Mouse (Mus musculus) v-Abl transformed pro-B cells (cell line): Measurements from ENCODE around the gene Gm45234.
"Not testable (repeated sequence)": the region's sequence is repeated elsewhere in the genome, so short reads cannot be mapped to it uniquely, and the experiment has no call there.

Source experiments
- in situ Hi-C, 2 experiments: fragments of 400-800 bp; cut with MboI; formaldehyde crosslinking; loops; one replicate each; pipeline ENCODE4 v1.15.1; 2025; ENCODE audit not compliant: unreplicated experiment in 2 of 2

Gene Gm45234

DNA sequence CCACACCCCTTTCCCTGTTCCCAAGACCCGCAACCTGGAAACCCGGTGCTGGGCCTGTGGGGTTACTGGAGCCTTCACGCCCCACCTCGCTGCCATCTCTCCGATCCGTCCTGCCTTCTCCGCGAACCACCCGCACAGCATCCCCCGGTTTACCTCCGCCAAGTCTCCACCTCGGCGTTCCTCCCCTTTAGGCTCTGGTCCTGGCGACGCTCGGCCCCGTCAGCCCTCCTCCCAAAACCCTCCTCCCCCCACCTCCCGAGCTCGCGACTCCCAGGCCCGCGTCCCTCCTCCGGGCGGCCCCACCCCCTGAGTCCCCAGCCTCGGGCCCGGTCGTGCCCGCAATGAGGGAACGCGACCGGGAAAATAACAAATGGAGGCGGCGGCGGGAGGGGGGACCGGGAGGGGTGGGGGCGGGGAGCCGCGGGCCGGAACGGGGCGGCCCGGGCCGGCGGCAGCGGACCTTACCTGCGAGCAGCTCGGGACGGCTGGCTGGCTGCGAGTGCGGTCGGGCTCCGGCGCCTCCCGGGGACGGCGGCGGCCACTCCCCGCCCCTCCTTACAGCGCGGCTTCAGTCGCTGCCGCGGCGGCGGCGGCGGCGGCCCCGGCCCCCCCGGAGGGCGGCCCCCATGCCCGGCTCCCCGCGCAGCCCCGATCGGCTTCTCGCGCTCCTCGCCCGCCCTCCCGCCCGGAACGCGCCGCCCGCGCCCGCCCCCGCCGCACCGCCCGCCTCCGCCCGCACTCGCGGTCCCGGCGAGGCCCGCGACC lies at the start of gene Gm45234, which contains the start of gene Atn1:
Gene Gm45234 (minus strand): TSS at position 191 of the 765 bp plus-strand sequence.
Gene Atn1 (minus strand): TSS at position 694 of the 765 bp plus-strand sequence.
- in situ Hi-C loops, result loop anchor here in 1 of 2 experiments (25.0 kb wide), 1 partner anchor 344 kb away; the partner anchor contains the start of gene Pex5

DNA sequence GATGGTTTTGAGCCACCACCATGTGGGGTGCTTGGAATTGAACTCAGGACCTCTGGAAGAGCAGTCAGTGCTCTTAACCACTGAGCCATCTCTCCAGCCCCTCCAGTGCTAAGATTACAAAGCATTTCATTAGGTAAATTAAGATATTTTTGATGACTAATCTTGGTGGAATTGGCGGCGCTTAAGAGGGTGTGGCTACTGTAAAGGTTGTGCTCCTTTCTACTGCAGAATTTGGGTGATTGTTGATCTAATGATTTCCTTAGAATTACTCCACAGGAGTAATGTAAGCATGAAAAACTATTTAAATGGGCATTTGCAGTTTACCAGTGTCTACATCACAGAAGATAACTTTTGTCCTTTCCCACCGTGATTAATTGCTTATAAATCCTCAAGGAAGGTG lies 48.5 kb upstream of the Gm45234 start:
- in situ Hi-C loops, result no loop called here

DNA sequence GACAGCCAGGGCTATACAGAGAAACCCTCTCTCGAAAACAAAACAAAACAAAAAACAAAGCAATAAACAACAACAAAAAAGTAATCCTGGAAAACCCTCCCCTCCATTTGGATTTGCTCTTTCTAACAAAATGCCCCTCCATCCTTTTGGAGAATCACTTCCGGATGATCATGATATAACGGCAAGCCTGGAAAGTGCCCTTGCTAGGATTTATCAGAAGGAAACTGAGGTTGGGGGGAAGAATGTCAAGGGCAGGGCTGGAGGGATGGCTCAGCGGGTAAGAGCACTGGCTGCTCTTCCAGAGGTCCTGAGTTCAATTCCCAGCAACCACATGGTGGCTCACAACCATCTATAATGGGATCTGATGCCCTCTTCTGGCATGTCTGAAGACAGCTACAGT lies 47.9 kb upstream of the Gm45234 start:
- in situ Hi-C loops, result not testable (repeated sequence)

DNA sequence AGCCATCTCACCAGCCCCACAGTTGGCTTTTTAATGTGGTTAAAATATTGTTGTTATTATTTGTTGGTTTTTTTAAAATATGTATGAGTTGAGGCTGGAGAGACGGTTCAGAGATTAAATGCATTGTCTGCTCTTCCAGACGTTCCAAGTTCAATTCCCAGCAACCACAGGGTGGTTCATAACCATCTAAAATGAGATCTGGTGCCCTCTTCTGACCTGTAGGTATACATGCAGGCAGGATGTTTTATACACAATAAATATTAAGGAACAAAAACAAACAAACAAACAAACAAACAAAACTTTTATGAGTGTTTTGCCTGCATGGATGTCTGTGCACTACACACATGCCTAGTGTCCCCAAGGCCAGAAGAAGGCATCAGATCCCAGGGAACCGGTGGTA lies 47.2 kb upstream of the Gm45234 start:
- in situ Hi-C loops, result no loop called here

DNA sequence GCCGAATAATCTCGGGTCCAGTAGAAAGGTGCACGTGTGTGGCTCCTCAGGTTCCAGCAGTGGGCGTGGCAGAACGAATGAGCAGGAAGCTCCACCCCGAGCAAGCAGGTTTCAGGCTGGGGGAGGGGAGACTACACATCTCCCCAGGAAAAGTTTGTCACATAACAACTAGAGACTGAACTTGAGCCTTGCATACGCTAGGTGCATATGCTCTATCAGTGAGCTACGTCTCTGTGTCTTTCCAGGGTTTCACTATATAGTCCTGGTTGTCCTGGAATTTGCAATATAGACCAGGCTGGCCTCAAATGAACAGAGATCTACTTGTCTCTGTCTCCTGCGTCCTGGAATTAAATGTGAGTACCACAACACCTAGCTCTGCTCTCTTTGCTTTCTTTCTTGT lies 46.6 kb upstream of the Gm45234 start:
- in situ Hi-C loops, result not testable (repeated sequence)

DNA sequence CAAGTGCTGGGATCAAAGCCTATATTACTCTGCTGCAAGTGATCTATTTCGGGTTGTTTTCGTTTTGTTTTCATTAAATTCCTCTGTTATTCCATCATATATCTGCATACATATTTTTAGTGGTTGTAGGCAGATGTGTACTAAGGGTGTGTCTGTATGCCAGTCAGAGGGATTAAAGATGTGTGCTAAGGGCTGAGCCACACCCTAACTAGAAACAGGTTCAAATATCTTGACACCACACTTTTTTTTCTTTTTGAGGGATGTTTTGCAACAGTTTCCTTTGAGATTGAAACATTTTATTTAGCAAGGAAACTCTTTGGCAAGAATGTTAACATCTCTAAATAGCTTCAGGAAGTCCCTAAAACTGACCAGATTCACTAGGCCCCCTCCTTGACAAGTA lies 40.4 kb upstream of the Gm45234 start:
- in situ Hi-C loops, result no loop called here

DNA sequence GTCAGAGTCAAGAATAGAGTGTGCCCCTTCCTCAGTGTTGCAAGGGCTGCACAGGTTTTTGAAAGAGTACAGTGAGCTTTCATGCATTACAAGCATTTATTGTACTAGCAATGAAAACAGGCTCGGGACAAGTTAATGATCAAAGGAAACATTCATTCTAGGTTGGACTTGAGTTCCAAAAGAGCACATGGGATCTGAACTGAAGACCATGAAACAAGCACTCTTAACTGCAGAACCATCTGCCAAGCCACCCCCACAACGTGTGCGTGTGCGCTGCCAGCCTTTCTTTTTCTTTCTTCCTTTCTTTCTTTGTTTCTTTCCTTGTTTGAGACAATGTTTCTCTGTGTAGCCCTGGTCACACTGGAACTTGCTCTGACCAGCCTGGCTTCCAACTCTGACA lies 40.0 kb upstream of the Gm45234 start:
- in situ Hi-C loops, result no loop called here

DNA sequence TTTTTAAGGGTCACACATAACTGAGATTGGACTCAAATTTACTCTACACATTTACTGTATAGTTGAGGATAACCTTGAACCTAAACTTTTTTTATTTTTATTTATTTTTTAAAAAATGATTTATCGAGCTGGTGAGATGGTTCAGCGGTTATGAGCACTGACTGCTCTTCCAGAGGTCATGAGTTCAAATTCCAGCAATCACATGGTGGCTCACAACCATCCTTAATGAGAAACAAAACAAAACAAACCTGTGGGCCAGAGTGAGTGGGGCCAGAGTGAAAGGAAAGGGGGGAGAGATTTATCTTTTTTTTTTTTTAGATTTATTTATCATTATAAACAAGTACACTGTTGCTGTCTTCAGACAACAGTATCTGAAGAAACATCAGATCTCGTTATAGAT lies 36.1 kb upstream of the Gm45234 start:
- in situ Hi-C loops, result no loop called here

DNA sequence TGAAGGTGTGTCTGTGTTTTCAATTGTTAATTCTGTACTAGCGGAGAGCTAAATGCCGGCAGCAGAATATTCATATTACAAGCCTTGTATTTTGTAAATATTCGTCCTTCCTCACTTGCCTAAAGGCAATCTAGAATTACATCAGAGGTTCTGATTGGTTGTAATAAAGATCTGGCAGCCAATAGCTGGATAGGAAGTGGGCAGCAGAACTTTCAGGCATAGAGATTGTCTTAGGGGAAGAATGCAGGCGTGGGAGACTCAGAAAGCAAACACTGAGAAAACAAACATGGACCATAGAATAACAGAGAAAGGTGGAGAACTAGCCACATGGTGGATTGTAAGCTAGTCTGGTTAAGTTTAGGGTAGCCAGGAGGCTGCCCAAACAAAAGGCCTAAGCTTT lies 34.3 kb upstream of the Gm45234 start:
- in situ Hi-C loops, result no loop called here

DNA sequence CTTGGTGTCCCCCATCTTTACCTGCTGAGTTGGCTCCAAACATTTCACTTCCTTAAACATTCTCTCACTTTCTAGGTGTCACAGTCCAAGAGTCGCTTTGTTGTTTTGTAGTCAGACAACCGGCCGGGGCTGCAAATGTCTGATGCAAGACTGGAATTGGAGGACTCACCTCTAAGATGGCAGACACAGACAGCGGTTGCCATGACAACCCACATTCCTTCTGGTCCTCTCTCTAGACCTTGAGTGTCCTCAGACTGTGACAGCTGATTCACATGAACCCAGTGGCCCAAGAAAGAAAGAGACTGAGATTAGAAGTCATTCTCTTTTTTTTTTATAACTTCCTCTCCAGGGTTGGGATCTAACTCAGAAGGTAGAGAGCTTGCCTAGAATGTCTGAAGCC lies 33.7 kb upstream of the Gm45234 start:
- in situ Hi-C loops, result no loop called here

DNA sequence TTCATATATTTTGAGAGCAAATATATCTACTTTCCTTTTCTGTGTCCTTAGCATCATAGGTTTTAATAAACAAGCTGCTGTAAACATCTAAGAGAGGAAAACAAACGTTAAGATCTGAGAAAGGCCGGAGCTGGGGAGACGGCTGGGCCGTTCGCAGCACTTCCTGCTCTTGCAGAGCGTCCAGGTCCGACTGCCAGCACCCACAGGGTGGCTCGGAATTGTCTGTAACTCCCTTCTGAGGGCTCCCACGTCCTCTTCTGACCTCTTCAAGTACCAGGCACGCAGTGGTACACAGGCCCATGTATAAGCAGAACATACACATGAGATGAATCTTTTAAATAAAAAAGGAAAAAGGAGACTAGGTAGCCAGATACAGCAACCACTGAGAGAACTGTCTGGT lies 31.9 kb upstream of the Gm45234 start:
- in situ Hi-C loops, result no loop called here

DNA sequence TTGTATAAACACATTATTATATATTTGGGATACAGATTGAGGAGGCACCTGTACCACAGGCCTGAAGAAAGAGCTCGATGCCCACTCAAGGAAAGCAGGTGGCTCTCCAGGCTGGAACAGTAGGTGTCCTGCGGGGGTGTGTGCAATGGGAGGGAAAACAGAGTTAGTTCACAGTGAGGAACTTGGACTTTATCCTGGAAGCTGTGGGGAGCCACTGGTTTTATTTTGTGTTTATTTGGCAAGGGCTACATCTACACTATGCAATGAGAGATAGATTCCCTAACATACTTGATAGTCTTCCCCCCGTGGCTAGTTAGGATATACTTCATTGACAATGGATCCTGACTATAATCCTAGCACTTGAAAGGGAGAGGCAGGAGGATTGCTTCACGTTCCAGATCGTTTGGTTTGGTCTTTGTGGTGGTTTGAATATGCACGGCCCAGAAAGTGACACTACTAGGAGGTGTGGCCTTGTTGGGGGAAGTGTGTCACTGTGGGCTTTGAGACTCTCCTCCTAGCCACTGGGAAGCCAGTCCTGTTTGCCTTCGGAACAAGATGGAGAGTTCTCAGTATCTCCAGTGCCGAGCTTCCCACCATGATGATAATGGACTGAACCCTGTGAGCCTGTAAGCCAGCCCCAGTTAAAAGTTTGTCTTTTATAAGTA lies 31.1 kb upstream of the Gm45234 start:
- in situ Hi-C loops, result no loop called here

DNA sequence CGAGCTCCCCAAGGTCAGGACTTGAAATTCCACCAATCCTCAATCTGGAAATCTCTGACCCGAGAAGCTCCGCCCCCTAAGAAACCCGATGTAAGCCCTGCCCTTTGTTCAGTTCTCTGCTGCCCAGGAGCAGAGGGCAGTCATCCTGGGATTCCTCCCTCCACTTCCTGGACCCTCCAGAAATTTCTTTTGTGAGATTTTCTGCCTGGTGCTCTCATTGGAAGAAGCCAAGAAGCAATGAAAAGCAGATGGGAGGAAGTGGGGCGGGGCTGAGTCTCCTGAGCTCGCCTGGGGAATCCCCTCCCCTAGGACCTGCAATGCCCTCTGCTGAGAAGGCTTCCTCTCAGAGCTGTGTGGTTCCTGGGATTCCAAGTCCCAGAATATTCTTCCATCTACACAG lies 26.6 kb upstream of the Gm45234 start:
- in situ Hi-C loops, result no loop called here

DNA sequence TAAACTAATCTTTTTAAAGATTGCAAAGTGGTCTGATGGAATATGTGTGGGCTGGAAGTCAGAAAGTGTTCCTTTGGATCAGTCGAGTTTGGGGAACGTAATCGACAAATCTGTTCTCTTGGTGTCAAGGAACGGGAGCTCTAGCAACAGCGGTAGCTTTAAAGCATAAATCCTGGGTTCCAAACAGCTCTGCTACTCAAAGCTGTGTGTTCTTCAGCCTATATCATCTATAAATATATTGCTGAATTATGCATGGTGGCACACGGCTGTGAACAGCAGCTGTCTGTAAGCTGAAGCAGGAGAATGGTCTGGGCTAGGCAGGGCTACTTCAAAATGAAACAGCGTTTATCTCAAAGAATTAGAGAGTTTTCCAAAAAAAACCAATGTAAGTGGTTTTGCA lies 25.1 kb upstream of the Gm45234 start:
- in situ Hi-C loops, result no loop called here

DNA sequence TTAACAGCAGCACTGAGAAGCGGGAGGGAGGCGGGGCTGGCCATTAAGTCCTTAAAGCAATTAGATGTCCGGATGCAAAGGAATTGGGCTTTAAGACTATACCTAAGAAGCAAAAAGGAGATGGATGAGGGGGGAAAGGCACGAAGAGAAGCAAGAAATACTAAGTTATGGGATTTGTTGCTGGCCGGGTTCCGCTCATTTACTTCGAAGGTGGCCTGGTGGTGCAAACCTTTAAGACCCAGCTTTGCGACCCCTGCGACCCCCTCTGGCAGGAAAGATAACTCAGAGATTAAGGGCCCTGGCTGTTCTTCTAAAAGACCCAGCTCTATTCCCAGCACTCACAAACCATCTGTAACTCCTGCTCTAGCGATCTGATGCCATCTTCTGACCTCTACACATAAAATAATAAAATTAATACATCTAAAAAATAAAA lies 24.2 kb upstream of the Gm45234 start:
- in situ Hi-C loops, result no loop called here

DNA sequence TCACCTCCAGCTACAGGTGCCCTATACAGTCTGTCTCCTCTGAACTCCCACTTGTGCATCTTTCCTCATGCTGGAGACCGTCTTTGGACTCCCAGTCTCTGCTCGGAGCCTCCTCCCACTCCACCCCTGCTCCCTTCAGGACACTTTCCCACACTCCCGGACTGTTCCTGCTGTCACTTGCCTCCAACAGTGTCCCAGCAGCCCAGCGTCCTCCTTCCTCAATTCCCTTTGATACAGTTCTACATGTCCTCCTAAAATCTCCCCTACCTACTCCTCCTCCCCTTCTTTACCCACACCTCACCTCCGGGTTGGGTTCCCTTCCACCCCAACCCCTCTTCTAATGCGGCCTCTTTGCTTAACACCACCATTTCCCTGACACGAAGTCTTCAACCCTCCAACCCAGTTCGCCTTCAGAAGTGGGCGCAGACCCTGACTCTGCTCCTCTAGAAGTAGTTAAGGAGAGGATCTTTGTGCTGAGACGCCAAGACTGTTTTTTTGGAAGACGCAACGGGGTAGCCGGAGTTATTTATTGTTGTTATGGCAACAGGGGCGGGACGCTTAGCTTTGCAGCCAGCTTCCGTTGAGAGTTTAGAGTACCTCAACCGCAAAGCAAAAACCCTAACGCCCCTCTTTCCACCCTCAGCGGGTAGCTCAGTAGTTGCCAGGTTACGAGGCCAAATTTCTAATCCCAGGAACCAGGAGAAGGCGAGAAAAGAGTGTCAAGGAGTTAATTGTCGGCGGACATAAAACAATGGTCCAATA lies 23.6 kb upstream of the Gm45234 start, which contains the start of gene Lrrc23:
Gene Lrrc23 (minus strand): TSS at position 506 of the 762 bp plus-strand sequence.
- in situ Hi-C loops, result no loop called here

DNA sequence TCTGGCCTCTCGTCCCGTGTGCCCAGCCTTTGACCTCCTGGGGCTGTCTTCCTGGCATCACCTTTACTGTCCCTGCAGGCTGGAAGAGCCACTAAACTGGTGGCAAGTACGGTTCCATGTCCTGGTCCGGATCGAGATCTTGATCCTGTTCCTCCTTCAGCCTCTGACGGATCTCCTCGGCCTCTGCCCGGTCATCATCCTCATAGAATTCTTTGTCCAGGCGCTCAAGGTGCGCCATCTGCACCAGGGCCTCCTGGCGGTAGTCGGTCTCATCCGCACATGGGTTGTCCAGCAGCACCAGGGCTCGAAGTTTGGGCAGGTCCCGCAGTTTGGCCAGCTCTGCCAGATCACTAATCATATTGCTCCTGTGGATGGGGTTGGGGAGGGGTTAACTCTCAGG lies 14.7 kb upstream of the Gm45234 start:
- in situ Hi-C loops, result loop anchor here in 1 of 2 experiments (25.0 kb wide), 1 partner anchor 358 kb away; the partner anchor contains the start of gene Pex5

DNA sequence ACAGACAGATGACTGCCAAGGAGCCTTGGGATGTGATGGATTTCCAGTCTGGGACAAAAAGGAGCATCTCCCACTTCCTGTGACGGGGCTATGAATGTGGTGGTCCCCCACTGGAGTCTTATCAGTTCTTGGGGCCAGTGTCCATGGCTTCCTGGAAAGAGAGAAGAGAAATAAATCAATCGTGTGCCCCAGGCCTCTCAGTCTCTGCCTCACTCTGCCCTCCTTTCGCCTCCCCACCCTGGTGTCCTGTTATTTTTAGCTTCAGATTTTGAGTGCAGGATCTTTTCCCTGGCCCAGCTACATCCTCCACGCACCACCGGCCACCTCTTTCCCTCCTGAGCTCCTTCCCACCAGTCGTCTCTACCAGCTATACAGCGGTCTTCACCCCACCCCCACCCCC lies 14.2 kb upstream of the Gm45234 start:
- in situ Hi-C loops, result loop anchor here in 1 of 2 experiments (25.0 kb wide), 1 partner anchor 358 kb away; the partner anchor contains the start of gene Pex5

DNA sequence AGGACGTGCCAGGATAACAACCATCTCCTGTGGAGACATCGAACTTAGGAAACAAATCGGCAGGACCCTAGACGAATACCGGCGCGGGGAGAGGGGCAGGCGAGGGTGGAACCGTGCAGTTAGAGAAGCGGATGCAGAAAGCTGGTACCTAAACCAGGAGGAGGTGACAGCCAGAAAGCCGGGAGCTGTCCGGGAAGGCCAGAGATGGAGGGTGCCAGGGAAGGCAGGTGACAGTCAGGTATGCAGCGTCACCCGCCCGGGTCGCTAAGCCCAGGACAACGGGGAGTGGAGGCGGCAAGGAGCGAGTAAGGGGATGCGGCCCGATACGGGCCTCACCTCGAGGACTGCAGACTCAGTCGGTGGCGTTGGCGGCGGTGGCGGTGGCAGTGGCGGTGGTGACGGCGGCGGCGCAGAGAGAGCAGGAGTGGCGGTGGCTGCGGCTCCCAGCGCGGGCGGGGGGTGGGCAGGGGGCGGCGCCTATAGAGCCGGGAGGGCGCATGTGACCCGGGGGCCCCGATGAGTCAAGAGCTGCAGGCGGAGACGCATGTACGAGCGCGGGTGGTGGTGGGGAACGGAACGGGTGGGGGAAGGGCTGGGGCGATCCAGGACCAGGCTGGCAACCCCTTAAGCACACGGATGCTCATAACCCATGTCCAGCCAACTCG lies 13.4 kb upstream of the Gm45234 start, which contains the start of gene Eno2:
Gene Eno2 (minus strand): TSS at position 573 of the 665 bp plus-strand sequence.
- in situ Hi-C loops, result loop anchor here (10.0 to 25.0 kb wide), 2 partner anchors 264 to 357 kb away; partner anchors contain the start of gene Pex5 (in 1 of the 2)

DNA sequence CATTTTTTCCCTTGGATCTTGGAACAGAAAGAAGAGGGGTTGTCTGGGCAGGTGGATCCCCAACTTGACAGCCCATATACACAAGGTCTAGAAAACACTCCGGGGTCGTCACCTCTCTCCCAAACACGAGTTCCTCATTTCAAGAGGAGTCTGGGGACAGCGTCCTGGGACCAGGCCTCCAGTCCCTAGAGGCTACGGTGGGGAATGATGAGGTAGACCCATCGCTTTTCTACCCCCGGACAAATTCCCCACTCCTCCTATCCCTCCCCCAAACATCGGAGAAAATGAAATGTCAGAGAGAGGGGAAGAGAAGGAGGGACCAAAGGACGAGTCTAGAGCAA lies 12.9 kb upstream of the Gm45234 start:
- in situ Hi-C loops, result loop anchor here (10.0 to 25.0 kb wide), 2 partner anchors 264 to 356 kb away; partner anchors contain the start of gene Pex5 (in 1 of the 2)
